Mouse (Mus musculus): ENCODE results near the gene Sec24d.
A peak's percentile ranks its signal among the peaks of the same experiment; 100 is the strongest.
"Not testable (repeated sequence)": the region's sequence is repeated elsewhere in the genome, so short reads cannot be mapped to it uniquely, and the experiment has no call there.

The Sec24d gene

DNA sequence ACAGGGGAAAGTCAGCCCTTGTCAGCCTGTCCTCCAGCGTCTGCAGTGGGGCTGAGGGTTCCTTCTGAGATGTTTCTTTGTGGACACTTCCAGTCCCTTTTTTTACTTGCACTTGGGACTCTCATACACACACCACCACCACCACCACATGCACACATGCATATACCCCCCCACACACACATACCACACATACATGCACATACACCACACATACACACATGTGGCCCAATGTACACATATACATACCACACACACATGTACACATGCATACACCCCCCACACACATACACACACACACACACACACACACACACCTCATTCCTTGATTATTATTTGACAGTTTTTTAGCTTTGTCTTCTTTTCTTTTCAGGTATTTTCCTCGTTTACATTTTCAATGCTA, 73.8 kb downstream of the Sec24d start:
- DNase-seq, result no peak

DNA sequence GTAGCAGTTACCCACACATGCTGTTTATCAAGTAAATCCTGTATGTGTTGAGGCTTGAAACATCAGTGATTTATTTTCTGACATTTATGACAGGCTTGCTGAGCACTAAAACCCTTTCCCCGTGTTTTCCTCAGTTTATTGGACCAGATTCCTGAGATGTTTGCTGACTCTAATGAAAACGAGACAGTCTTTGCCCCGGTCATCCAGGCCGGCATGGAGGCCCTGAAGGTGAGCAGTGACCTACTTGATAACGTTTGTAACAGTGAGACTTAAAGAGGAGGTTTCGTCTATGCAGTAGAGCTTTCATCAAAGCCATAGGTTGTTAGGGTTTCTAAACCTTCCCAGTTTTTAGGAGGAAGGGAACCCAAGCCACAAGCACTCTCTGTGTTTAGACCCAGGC, 76.4 kb downstream of the Sec24d start:
- DNase-seq, result no peak

DNA sequence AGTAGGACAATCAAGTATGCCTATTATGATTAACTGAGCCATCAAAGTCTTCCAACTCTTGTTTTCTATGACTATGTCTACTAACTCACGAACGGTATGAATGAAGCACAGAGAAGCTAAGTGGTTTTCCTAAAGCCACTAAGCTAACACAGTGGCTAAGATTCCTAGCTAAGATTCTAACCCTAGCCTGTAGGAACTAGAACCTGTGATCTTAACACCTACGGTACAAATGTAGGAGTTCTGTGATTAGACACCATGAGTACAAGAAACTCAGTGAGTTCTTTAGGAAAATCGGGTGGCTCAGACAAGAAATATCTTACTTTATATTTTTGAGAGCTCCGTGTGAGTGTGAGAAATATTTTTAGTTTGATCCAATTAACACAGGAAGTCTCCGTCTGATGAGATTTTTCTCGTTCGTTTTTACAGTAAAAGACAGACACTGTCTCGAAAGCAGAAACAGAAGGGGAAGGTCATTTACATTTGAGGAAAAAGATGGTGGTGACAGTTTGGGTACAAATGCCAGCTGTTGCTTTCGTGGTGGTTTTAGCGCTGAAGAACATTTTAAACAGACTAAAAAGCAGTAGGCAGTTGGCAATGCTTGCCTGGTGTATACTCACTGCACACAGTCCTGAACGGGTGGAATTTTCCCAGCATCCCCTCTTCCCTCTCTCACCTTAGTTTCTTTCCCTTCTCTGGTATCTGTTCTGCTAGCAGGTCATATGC, 81.0 kb downstream of the Sec24d start:
- no peak for DNase-seq

DNA sequence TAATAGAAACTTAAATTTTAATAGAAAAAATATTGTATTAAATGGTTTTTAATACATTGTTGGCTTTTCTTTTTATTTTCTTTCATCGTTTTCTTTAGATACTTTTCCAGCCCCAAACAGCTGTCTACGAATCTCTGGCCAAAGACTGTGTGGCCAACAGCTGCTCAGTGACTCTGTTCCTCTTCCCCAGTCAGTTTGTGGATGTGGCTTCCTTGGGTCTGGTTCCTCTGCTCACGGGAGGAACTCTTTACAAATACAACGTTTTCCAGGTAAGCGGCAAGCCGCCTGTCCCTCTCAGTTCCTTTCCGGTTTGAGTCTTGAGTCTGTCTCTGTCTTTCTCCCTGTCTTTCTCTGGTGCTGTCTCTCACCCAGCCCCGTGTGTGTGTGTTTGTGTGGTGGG, 83.3 kb downstream of the Sec24d start:
- no peak for DNase-seq

DNA sequence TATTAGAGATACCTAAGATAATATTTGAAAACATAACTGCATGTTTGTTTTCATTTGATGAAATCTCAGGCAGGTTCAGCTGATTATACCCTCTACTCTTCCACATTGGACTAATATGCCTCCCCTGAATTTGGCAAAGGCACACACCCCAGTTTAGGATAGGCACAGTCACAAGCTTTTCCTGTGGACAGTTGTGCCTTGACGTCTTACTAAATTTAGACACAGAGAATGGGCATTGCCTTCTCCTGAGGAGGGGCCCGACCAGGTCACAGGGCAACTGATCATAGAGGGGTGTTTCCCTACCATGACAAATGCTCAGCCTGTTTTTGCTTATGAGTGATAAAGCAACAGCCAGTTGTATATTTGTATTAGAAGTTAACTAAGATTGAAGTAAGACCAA, 84.3 kb downstream of the Sec24d start:
- DNase-seq, result no peak

DNA sequence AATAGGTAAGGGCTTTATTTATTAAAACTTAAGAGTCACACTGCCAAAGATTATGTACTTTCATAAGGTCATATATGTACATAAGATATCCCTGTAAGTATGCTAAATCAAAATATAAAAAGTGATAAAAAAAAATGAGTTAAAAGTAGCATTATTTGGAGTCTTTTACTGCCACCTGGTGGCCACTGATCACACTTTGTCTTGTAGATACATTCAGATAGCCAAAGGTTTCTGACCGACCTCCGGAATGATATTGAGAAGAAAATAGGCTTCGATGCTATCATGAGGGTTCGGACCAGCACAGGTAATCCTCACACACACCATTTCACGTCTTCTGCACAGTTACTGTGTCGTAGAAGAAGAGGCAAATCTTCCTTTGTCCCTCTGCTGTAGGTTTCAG, 85.9 kb downstream of the Sec24d start:
- DNase-seq, result peak; percentile 63 to 65

DNA sequence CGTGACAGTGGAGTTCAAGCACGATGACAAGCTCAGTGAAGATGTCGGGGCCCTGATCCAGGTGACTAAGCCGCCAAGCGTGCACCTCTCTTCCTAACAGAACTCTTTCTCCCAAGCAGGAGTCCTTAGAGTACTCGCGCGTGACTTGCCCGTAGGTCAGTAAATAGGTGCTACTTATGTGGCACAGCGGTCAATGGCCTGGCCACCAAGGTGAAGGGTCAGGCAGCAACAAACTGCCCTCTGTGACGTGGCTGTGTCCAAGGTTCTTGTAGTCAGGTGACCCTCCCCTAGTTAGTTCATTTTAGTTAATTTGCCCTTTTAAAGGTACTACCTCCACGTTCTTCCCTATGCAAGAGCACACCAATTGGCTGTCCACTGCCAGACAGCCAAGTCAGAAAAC, 86.4 kb downstream of the Sec24d start:
- DNase-seq, result no peak

DNA sequence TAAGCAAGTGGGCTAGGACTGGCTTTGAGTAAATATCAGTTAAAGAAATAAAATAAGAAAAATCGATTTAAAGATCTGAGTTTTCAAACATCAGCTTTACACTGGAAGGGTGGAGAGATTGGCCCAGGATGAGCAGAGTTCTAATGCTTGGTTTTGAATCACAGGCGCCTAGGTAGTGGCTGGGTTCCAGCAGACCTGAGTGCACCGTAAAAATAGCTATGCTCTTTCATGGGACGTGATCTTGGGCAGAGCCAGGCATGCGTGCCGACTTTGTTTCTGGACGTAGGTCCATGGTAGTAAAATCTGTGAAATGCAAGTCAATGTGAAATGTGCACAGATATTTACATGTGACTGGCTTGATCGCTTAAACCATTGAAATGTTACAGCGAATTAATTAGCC, 87.1 kb downstream of the Sec24d start:
- no peak for DNase-seq

DNA sequence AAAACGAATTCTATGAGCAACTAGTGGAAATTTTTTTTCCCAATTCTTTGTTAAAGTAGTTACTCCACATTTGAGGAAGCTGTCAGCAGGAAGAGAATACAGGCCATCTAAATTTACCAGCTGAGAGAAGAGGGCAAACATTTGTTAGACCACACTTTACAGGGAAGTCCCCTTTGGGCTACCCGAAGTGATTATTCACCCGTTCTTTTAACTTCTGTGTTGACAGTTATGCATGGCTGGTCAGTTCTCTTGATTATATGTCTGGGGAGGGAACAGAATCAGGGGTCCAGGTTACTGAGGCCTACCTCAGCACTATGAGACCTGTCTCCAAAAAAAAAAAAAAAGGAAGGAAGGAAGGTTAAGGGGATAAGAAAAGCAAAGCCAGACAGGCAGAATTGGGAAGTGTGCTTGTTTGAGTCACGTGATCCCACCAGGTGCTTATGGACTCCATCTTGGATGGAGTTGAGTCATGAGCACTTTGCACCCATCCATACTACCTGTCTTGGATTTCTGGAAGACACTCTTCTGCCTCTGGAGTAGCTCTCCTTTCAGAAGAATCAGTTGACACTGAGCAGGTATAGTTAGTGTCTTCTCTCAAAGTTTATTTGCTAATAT, 89.2 kb downstream of the Sec24d start:
- DNase-seq, result peak; percentile 27 to 39

DNA sequence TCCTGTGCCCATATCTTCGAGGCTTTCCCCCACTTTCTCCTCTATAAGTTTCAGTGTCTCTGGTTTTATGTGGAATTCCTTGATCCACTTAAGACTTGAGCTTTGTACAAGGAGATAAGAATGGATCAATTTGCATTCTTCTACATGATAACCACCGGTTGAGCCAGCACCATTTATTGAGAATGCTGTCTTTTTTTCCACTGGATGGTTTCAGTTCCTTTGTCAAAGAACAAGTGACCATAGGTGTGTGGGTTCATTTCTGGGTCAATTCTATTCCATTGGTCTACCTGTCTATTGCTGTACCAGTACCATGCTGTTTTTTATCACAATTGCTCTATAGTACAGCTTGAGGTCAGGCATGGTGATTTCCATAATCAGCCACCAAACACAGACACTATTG, 99.6 kb downstream of the Sec24d start:
- not testable (repeated sequence) for DNase-seq

DNA sequence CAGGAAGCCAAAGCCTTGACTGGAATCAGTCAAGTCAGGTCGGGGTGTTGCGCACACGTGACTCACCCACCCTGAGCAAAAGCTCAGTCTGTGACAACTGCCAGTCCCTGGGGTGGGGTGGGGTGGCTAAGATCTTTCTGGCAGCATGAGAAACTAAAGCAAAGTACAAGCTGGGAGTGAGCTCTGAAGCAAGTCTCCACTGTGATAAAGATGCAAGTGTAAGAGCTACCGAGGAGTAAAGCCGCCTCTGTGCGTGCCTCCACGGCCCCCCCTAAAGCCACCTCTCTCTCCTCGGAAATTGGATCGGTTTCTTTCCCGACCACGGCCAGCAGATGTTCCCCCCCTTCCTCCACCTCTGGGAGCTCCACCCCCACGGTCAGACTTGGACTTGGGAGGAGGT, 101.9 kb downstream of the Sec24d start:
- DNase-seq, result no peak

DNA sequence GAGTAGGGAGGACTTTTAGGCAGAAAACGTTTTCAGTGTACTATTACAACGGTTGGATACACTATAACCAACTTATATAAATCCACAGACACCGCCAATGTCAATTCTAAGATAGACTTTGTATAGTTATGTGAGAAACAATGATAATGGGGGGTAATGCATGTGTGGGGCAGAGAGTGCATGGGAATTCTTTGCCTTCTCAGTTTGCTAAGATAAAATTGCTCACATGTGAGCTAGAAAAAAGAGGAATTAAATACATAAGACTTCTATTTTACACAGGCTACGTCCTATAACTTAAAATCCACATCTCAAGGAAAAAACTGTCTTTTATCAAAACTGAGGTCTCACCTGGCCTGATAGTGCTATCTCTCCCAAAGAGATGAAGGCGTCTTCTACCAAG, 103.7 kb downstream of the Sec24d start:
- DNase-seq, result no peak

DNA sequence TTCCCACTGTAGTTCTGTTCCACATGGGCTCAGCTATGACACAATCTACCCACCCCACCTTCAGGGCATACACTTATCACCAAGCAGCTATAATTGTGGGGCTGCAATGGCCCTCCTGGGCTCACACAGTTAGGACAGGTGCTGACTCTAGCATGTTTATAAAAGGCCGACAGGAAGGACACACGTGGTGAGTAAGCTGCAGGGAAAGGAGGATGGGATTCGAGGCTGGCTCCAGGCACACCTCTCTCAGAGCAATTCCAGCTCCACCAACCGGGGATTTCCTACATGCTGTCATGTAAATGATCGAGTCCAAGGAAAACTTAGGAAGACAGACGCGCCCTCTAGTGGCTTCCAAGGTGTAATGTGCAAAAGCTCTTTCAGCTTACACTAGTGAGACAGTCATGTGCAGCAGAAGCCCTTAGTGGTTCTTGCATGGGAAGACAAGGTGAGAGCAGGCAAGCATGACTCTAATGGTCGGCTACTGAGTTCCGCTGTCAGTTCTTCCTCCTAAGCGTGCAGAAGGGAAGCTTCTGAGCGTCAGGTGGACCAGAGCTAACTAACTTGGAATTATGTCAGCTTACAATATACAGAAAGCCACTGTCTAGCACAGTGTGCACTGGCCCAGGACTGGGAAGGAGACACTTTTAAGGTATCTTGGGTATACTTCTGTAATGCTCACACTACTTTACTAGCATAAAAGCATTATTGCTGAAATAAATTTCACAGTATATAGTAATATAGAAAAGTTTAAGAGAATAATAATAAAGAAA, 104.7 kb downstream of the Sec24d start:
- no peak for DNase-seq

DNA sequence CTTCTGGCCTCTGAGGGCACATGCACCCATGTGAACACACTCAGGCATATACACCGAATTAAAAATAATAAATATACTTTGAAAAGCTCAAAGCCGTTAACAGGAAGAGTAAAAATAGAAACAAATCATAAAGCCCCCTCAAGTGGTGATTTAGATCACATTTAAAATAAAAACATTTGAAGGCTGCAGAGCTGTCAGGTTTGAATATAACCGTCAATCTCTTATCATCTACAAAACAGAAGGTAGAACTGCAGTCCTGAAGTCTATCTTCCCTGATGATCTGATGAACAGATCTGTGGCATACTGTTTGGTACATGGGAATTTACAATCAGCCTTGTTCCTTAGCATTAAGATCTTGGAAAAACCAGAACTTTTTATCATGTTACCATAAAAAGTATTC, 109.3 kb downstream of the Sec24d start:
- DNase-seq, result no peak

DNA sequence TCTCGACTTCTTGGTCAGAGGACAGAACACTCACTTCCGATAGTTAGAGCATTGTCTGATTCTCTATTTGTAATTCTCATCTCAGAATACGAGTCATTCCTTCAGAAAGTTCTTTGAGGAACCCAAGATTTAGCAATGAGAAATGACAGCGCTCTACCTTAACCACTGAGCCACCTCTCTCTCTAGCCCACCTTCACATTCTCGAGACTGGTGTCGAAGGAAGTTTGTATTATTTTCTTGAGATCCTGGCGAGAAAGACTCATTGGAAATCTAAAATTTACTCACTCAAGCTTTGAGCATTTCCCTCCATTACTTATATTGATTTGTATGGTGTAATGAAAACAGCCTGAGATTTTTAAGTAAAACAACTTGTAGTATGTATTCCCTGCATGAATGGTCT, 117.2 kb downstream of the Sec24d start:
- no peak for DNase-seq

DNA sequence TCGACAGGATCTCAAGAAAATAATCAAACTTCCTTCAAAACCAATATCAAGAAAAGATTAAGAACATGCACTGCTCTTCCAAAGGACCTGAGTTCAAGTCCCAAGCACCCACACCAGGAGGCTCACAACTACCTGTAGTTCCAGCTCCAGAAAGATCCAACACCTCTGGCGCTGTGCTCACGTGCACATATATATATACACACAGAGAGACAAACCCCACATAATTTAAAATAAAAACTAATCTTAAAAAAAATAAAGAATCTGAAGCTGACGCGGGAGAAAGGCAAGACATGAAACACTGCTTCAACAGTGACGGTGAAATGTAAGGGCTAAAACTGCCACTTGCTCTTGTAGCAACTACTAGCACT, 117.8 kb downstream of the Sec24d start:
- DNase-seq, result no peak

DNA sequence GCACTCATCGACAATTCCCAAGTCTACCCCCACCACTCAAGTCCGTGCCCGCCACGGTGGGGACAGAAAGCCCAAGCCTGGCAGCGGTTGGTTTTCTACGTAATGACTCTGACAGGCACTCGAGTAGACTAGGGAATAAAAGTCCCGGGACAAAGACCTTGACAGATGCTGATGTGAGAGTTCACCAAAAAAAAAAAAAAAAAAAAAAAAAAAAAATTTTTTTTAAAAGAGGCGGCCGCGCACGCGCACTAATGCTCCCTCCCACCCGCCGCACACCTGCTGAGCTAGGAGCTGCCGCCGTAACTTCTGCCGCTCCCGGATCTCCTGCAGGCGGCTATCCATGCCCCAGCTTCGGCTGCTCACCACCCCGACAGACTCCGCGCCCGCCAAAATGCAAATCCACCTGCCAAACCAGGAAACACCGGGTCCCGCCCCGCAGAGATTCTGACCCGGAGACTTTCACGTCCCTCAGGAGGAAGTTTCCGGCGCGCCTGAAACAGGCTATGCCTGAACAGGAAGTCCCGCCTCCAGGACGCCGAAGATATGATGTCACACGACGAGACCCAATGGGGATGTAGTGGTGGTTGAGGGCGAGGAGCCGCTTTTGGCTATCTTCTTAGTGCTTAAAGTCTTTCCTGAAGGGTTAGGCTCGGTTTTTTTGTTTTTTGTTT, 118.4 kb downstream of the Sec24d start, which contains the start of gene Mettl14:
Gene Mettl14 (minus strand): TSS at position 623 of the 671 bp plus-strand sequence.
- peak; percentile 96 to 97 for DNase-seq

DNA sequence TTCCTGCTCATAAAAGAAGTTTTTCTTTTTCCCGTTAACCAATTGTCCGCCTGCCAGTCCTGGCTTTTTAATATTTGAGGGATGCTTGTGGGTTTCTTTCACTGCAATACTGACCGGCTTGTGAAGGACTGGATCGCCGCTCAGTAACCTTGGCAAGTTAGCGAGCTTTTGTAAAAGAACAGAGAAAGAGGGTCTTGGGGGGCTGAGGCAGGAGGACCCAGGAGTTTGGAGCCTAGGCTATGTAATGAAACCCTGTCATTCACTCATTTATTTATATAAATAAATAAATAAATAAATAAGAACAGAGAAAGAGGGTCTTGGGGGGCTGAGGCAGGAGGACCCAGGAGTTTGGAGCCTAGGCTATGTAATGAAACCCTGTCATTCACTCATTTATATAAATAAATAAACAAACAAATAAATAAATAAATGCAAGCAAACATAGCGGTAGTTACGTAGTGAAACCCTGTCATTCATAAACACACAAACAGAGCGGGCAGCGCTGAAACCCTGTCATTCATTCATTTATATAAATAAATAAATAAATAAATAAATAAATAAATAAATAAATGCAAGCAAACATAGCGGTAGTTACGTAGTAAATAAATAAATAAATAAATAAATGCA, 119.0 kb downstream of the Sec24d start:
- DNase-seq, result not testable (repeated sequence)

DNA sequence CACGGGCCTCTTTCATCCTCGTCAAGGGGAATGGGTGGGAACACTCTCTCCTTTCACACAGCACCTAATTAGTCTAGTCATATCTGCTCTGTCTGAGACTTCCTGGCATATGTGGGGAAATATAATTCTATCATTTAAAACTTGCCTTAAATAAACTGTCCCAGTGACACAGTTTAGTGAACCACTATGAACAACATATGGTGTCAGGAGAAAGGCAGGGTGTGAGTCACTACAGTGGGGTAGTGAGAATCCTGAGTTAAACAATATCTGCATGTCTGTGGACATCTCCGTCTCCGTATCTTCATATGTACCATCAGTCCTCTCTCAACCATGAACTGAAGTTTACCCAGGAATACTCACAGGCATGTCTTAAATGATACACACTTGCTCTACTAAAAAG, 123.9 kb downstream of the Sec24d start:
- DNase-seq, result no peak

DNA sequence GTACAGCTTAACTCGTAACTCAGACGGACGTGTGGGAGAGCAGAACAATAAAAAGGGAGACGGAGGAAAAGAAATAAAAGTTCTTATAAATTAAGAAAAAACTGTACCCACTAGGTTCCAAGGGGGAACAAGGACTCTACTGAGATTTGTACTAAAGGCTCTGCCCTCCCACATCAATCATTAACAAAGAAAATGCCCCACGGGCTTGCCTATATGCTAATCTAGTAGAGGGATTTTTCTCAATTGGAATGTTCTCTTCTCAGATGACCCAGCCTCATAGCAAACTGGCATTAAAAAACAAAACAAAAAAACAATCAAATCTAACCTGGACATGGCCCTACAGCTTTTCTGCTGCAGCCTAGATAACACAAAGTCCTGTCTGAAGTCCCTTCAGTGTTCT, 128.4 kb downstream of the Sec24d start:
- no peak for DNase-seq

DNA sequence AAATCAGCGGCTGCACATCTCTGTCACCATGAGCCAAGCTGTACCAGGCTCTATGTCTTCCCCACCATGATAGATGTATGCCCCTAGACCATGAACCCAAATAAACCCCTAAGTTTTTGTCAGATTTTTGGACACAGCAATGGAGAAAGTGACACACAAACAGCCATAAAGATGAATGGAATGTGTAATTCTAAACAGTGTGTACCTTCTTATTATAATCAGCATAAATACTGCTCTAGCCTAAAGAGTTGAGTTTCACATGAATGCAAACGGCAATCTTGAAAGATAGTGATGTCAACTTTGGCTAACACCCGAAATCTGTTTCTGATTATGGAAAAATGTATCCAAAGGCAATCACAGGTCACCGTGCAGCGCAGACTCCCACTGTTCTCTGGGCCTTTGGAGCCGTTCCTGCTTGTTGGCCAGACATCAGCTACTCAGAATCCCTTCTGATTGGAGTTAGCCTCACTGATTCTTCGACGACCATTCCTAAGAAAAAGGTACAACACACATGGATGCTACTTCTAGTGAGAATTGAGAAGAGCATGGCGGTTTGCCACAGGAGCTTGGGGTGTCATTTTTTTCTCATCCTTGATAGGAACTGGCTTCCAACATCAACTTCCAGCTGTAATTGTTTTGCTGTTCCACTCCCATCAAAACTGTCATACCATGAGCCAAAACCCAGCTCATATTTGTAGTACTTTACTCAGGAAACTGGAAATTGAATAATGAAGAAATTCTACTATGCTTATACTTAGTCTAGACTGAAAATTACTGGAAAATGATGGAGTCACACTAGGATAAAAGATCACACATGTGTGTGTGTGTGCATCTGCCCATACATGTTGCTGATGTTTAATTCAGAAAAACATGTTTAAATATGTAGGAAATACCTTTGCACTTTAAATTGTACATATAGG, 130.6 kb downstream of the Sec24d start:
- DNase-seq, result no peak

DNA sequence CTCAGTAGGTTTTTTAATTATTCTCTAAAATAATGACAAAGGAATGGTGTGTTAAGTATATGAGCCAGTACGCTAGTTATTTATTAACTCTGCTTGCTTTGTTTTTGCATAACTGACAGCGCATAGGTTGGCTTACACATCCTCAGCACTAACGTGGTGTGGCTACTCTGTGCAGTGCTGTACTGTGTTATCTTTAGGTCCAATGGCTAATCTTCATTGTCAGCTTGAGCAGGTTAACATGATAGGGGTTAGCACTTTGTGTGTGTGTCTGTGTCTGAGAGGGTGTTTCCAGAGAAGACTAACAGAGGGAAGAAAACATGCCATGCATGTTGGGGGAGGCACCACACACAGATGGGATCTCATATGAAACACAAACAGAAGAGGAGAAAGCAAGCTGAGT, 137.7 kb downstream of the Sec24d start:
- no peak for DNase-seq
